Mouse (Mus musculus): Measurements from ENCODE around the gene H2afj.

- no peak for TF ChIP-seq CTCF (IDR thresholded peaks at IDR 0.05; ENCODE audit: low read depth, low read length)
- TF ChIP-seq GATA1 (IDR thresholded peaks at IDR 0.05; ENCODE audit: borderline replicate concordance, low read length): no peak
- no peak for TF ChIP-seq TAL1 (conservative IDR thresholded peaks at IDR 0.05; ENCODE audit: low read depth, low read length)
- TF ChIP-seq POLR2AphosphoS5 (IDR thresholded peaks at IDR 0.05; ENCODE audit: insufficient replicate concordance, low read depth, low read length): no peak
- no peak for TF ChIP-seq GATA2 (IDR thresholded peaks at IDR 0.05; ENCODE audit: borderline replicate concordance, low read depth, low read length)
Observed at GRCm38 (mm10) chr6:136824987-136825386, 16.9 kb downstream of the H2afj start.

Measured in G1E (cell line).